Comparison of ENCODE assay signal across 8 mouse cellular contexts in genomic region chr1:191097802-191098747, GRCm38 (mm10). TPM values are rescaled to one million over a fixed set of nuclear protein-coding genes. Genes with fewer than 3 reads are reported as not detected.
A peak's percentile ranks its signal among the peaks of the same experiment; 100 is the strongest.
DNase-seq lines count a peak whose midpoint lies in the region; ATAC-seq lines count a peak whose summit lies in the region.

Gene Batf3 (plus strand): TSS chr1:191097847.

- peak; percentile 70 to 71 for DNase-seq in cerebellum, postnatal 10 days
- no peak for DNase-seq in cerebellum, adult 11-12 months
- DNase-seq in adrenal gland, postnatal 36 days = peak; percentile 59 to 79
- DNase-seq in gastrocnemius, adult 18-20 months (ENCODE audit: low spot score) = peak; percentile 11
- peak; percentile 42 for DNase-seq in induced T-regulatory cell, adult 2 months (ENCODE audit: low read depth)
- peak; percentile 58 for DNase-seq in neural tube, embryonic 10.5 days (ENCODE audit: extremely low spot score, low spot score)
- no peak for DNase-seq in adipocyte (ENCODE audit: low spot score)

- no peak within 1 kb of the TSS for H3K27ac ChIP-seq in liver, embryonic 15.5 days (replicated peaks)

- H3K36me3 ChIP-seq in liver, embryonic 15.5 days (replicated peaks) = no peaks in the 10 kb centered on the region

- peaks cover 61% of the 10 kb centered on the region for H3K27me3 ChIP-seq in liver, embryonic 15.5 days

- no peaks in the 10 kb centered on the region for H3K9me3 ChIP-seq in liver, embryonic 15.5 days (replicated peaks)

- H3K4me2 ChIP-seq in liver, embryonic 15.5 days = peak within 1 kb of the TSS; percentile 67

- peaks cover 17% of the 10 kb centered on the region; the same call in 1 of the 2 replicates for H3K4me1 ChIP-seq in liver, embryonic 15.5 days (replicated peaks)

- H3K9ac ChIP-seq in liver, embryonic 15.5 days = 0 out of 2 replicates have a peak within 1 kb of the TSS, but pooled peaks have one; percentile 3

- peak within 1 kb of the TSS; percentile 49 for H3K4me3 ChIP-seq in liver, embryonic 15.5 days (replicated peaks)

- ATAC-seq in liver, embryonic 15.5 days (ENCODE audit: insufficient read depth) = peak; percentile 49

- 2% methylated on average over 91 of the region's 95 CpGs for WGBS in liver, embryonic 15.5 days (ENCODE audit: insufficient replicate concordance)

RNA-seq across cellular contexts. Expression of gene Batf3, which starts in this region (rescaled TPM):
- 1 to 10 TPM; 1.4 to 9.6 TPM for total RNA-seq in adrenal gland, postnatal 36 days (2021)
- total RNA-seq in gastrocnemius, adult 18-20 months (2021) = not detected
- 1.9 and 2.0 TPM in 2 replicates for polyA plus RNA-seq in liver, embryonic 15.5 days (2015; fragmentation: Nextera tagmentation; extraction: Ambion mirVana)

Comparison
In these comparisons a context has a peak if more than half of its experiments do, and no peak if none do; other contexts are left out.
1. DNase-seq: peak in cerebellum, postnatal 10 days (2 of 2), adrenal gland, postnatal 36 days (2 of 2), induced T-regulatory cell, adult 2 months (single experiment) and neural tube, embryonic 10.5 days (single experiment); none in cerebellum, adult 11-12 months (single experiment) and adipocyte (single experiment).
2. Peak in DNase-seq in gastrocnemius, adult 18-20 months; RNA of the gene not detected or under 1 TPM.